21 mouse cellular contexts compared by ENCODE assay signal in the genomic region with DNA sequence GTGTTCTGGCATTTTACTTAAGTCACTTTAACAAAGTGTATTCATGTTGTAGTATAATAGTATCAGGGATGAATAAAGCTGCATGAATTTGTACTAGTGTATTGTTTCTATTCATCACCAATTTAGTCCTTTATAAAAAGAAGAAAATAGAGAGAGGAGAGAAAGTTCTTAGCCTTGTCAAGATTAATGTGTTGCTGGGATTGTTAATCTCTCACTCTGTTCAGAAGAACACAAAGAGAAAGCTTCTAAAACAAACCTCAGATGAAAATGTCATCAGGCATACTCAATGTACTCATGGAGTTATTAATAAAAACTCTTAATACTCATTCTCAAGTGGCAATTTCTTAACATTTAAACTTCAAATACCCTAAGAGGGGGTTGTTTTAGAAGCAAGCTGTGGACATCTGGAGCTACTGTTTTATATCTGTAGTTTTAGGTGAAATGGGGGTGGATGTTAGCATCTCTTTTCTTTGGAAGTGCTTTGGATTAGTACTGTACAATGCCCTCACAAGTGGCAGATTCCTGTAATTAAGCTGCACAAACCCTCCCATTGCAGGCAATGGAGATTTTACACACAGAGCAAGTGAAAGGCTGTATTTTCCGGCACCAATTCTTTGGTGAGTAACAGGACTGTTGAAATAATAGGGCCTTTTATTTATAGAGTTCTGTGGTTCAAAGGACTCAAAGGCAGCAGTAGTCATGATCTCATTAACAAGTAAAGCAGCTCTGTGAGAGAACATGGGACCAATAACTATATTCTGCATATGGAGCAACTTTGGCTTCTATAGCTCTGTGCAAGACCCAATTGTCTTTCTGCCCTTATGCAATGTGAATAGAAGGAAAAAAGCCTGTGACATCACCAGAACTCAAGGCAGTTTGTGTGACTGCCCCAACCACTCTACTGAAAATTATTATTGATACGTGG.
DNase-seq lines count a peak whose midpoint lies in the region; ATAC-seq lines count a peak whose summit lies in the region.
"Had no signal": no experiment of that assay in that cellular context is flagged by ENCODE, and none has a peak within 500 bp of the region (broad histone marks: within the 10 kb centered on the region; RNA-seq: fewer than 3 reads in every experiment).

No protein-coding gene starts in this region.

- H3K27ac ChIP-seq in forebrain, embryonic 11.5 days (ENCODE audit: low read depth, low read length) = no peak overlapping the region
- H3K27ac ChIP-seq in forebrain, embryonic 10.5 days = no peak overlapping the region
- H3K27ac ChIP-seq in neural tube, embryonic 12.5 days = no peak overlapping the region
- H3K27ac ChIP-seq in forebrain, embryonic 16.5 days (ENCODE audit: low read length) = no peak overlapping the region
- H3K27ac ChIP-seq in heart, embryonic 12.5 days (ENCODE audit: poor library complexity, severe bottlenecking) = no peak overlapping the region
- H3K27ac ChIP-seq: limb, embryonic 12.5 days; liver, embryonic 12.5 days had no signal

- WGBS in forebrain, embryonic 11.5 days = 24% methylated on average over 2 of the region's 2 CpGs
- 60% methylated on average over 2 of the region's 2 CpGs for WGBS in forebrain, embryonic 10.5 days
- 55% methylated on average over 2 of the region's 2 CpGs for WGBS in neural tube, embryonic 12.5 days
- 9% methylated on average over 2 of the region's 2 CpGs for WGBS in forebrain, embryonic 16.5 days
- 72% methylated on average over 2 of the region's 2 CpGs for WGBS in heart, embryonic 12.5 days

- H3K9ac ChIP-seq in forebrain, embryonic 11.5 days (ENCODE audit: low read length) = no peak overlapping the region
- no peak overlapping the region for H3K9ac ChIP-seq in neural tube, embryonic 12.5 days
- no peak overlapping the region for H3K9ac ChIP-seq in forebrain, embryonic 16.5 days (replicated peaks; ENCODE audit: low read depth, low read length)
- H3K9ac ChIP-seq in heart, embryonic 12.5 days = no peak overlapping the region
- H3K9ac ChIP-seq: limb, embryonic 12.5 days; liver, embryonic 12.5 days had no signal

- peak; percentile 93 for ATAC-seq in forebrain, embryonic 11.5 days (replicated peaks; ENCODE audit: low FRiP score)
- ATAC-seq in neural tube, embryonic 12.5 days (ENCODE audit: low FRiP score, low read depth) = peak; percentile 68; the same call in 1 of the 2 replicates
- ATAC-seq in forebrain, embryonic 16.5 days = peak; percentile 97
- no peak for ATAC-seq in heart, embryonic 12.5 days (ENCODE audit: insufficient number of reproducible peaks, low FRiP score)
- ATAC-seq: hindbrain, embryonic 16.5 days; intestine, postnatal 0 days; liver, embryonic 12.5 days had no signal

- 0 out of 2 replicates have a peak, but pooled peaks cover 2% of the 10 kb centered on the region for H3K4me1 ChIP-seq in forebrain, embryonic 11.5 days (replicated peaks; ENCODE audit: control insufficient read depth, insufficient read depth, low read length)
- peaks cover 11% of the 10 kb centered on the region for H3K4me1 ChIP-seq in forebrain, embryonic 10.5 days
- H3K4me1 ChIP-seq in neural tube, embryonic 12.5 days = no peaks in the 10 kb centered on the region
- H3K4me1 ChIP-seq in forebrain, embryonic 16.5 days (replicated peaks; ENCODE audit: control insufficient read depth, insufficient read depth, low read length) = no peaks in the 10 kb centered on the region
- H3K4me1 ChIP-seq in heart, embryonic 12.5 days (replicated peaks) = no peaks in the 10 kb centered on the region
- H3K4me1 ChIP-seq: limb, embryonic 12.5 days; liver, embryonic 12.5 days; megakaryocyte, embryonic 14.5 days had no signal

- no peak overlapping the region for H3K4me3 ChIP-seq in forebrain, embryonic 11.5 days (ENCODE audit: low read depth, low read length)
- no peak overlapping the region for H3K4me3 ChIP-seq in forebrain, embryonic 10.5 days
- H3K4me3 ChIP-seq in neural tube, embryonic 12.5 days = no peak overlapping the region
- H3K4me3 ChIP-seq in forebrain, embryonic 16.5 days (replicated peaks; ENCODE audit: low read length) = no peak overlapping the region
- no peak overlapping the region for H3K4me3 ChIP-seq in heart, embryonic 12.5 days
- H3K4me3 ChIP-seq: erythroblast, embryonic 14.5 days; limb, embryonic 12.5 days; liver, embryonic 12.5 days; megakaryocyte, embryonic 14.5 days had no signal

- H3K27me3 ChIP-seq in forebrain, embryonic 11.5 days (ENCODE audit: control insufficient read depth, insufficient read depth, low read length) = no peaks in the 10 kb centered on the region
- no peaks in the 10 kb centered on the region for H3K27me3 ChIP-seq in forebrain, embryonic 10.5 days (ENCODE audit: poor library complexity, severe bottlenecking)
- no peaks in the 10 kb centered on the region for H3K27me3 ChIP-seq in neural tube, embryonic 12.5 days (replicated peaks)
- H3K27me3 ChIP-seq in forebrain, embryonic 16.5 days (replicated peaks; ENCODE audit: control insufficient read depth, insufficient read depth, low read length) = no peaks in the 10 kb centered on the region
- no peaks in the 10 kb centered on the region for H3K27me3 ChIP-seq in heart, embryonic 12.5 days (replicated peaks)
- H3K27me3 ChIP-seq: CH12.LX; limb, embryonic 12.5 days; liver, embryonic 12.5 days; megakaryocyte, embryonic 14.5 days had no signal

- no peak for DNase-seq in forebrain, embryonic 11.5 days (ENCODE audit: low spot score)
- DNase-seq in forebrain, embryonic 10.5 days (ENCODE audit: extremely low spot score, low spot score) = no peak
- DNase-seq in neural tube, embryonic 10.5 days (ENCODE audit: extremely low spot score, low spot score) = no peak
- DNase-seq in right cerebral cortex, adult 18-20 months = no peak
- DNase-seq: adrenal gland, postnatal 25 days; cerebellum, adult 9-10 months; gastrocnemius, postnatal 14 days; heart, adult 18-20 months; heart, postnatal 36 days; lung, adult 2 months; thymus, postnatal 4 days had no signal

- H3K4me2 ChIP-seq in forebrain, embryonic 11.5 days (ENCODE audit: low read depth, low read length, severe bottlenecking) = no peak overlapping the region
- no peak overlapping the region for H3K4me2 ChIP-seq in neural tube, embryonic 12.5 days (replicated peaks)
- H3K4me2 ChIP-seq in forebrain, embryonic 16.5 days (ENCODE audit: low read length) = no peak overlapping the region
- H3K4me2 ChIP-seq in heart, embryonic 12.5 days = no peak overlapping the region
- H3K4me2 ChIP-seq: limb, embryonic 12.5 days; liver, embryonic 12.5 days had no signal

- no peaks in the 10 kb centered on the region for H3K9me3 ChIP-seq in forebrain, embryonic 11.5 days (ENCODE audit: control insufficient read depth, low read length)
- peaks cover 4% of the 10 kb centered on the region; the same call in 1 of the 2 replicates for H3K9me3 ChIP-seq in forebrain, embryonic 10.5 days
- no peaks in the 10 kb centered on the region for H3K9me3 ChIP-seq in neural tube, embryonic 12.5 days
- no peaks in the 10 kb centered on the region for H3K9me3 ChIP-seq in forebrain, embryonic 16.5 days (ENCODE audit: control insufficient read depth, low read length)
- no peaks in the 10 kb centered on the region for H3K9me3 ChIP-seq in heart, embryonic 12.5 days (replicated peaks)
- H3K9me3 ChIP-seq: limb, embryonic 12.5 days; liver, embryonic 12.5 days had no signal

- H3K36me3 ChIP-seq in forebrain, embryonic 11.5 days (ENCODE audit: control insufficient read depth, insufficient read depth, low read length) = no peaks in the 10 kb centered on the region
- no peaks in the 10 kb centered on the region for H3K36me3 ChIP-seq in forebrain, embryonic 10.5 days (replicated peaks)
- H3K36me3 ChIP-seq in neural tube, embryonic 12.5 days = no peaks in the 10 kb centered on the region
- no peaks in the 10 kb centered on the region for H3K36me3 ChIP-seq in forebrain, embryonic 16.5 days (ENCODE audit: control insufficient read depth, insufficient read depth)
- H3K36me3 ChIP-seq in heart, embryonic 12.5 days = no peaks in the 10 kb centered on the region
- H3K36me3 ChIP-seq: limb, embryonic 12.5 days; liver, embryonic 12.5 days had no signal
